Mouse (Mus musculus) embryonic facial prominence, embryonic 10.5 days (tissue): Measurements from ENCODE around the gene Rab24. TPM values are rescaled to one million over a fixed set of nuclear protein-coding genes. Genes with fewer than 3 reads are reported as not detected.

Experiments
- polyA plus RNA-seq: library from polyadenylated mRNA; unstranded; fragments of >200 nt; fragmentation: Nextera tagmentation; extraction: Ambion mirVana; gene quantifications from 2 replicates; pipeline ENCODE4 v1.2.1, GENCODE M21; 2016

Gene Rab24
- polyA plus RNA-seq, 1 experiment from 2014 or later, result 73.3 TPM

Other genes starting within 250 kb of the Rab24 start
- gene Uimc1, start 221.6 kb downstream of the Rab24 start, polyA plus RNA-seq, result 23.9 and 24.6 TPM in 2 replicates
- 26.4 and 29.4 TPM in 2 replicates for gene Zfp346, start 216.6 kb downstream of the Rab24 start, polyA plus RNA-seq
- not detected in 2 replicates for gene Gm17617, start 188.4 kb downstream of the Rab24 start, polyA plus RNA-seq
- gene Fgfr4, start 169.3 kb downstream of the Rab24 start, polyA plus RNA-seq, result 0.46 and 0.49 TPM in 2 replicates
- gene Nsd1, start 112.2 kb downstream of the Rab24 start, polyA plus RNA-seq, result 71.9 and 72.5 TPM in 2 replicates
- 460 and 481 TPM in 2 replicates for gene Prelid1, start 1.4 kb downstream of the Rab24 start, polyA plus RNA-seq
- 20.5 and 20.9 TPM in 2 replicates for gene Mxd3, start 7.9 kb upstream of the Rab24 start, polyA plus RNA-seq
- 101 and 110 TPM in 2 replicates for gene Lman2, start 40.8 kb upstream of the Rab24 start, polyA plus RNA-seq
- 0.54 and 0.97 TPM in 2 replicates for gene Rgs14, start 47.8 kb upstream of the Rab24 start, polyA plus RNA-seq
- not detected in 2 replicates for gene Slc34a1, start 76.2 kb upstream of the Rab24 start, polyA plus RNA-seq
- gene Pfn3, start 93.3 kb upstream of the Rab24 start, polyA plus RNA-seq, result not detected in 2 replicates
- gene F12, start 104.8 kb upstream of the Rab24 start, polyA plus RNA-seq, result 0.13 TPM in 1 of 2 replicates, not detected in the other
- gene Grk6, start 123.1 kb upstream of the Rab24 start, polyA plus RNA-seq, result 65.2 and 65.6 TPM in 2 replicates
- 0.54 TPM in 2 replicates for gene Prr7, start 142.3 kb upstream of the Rab24 start, polyA plus RNA-seq
- 412 and 419 TPM in 2 replicates for gene Dbn1, start 166.2 kb upstream of the Rab24 start, polyA plus RNA-seq
- gene Pdlim7, start 191.7 kb upstream of the Rab24 start, polyA plus RNA-seq, result 209 and 215 TPM in 2 replicates
- 3.6 and 4.2 TPM in 2 replicates for gene Dok3, start 207.3 kb upstream of the Rab24 start, polyA plus RNA-seq
- gene Ddx41, start 214.7 kb upstream of the Rab24 start, polyA plus RNA-seq, result 90.0 and 93.5 TPM in 2 replicates
- gene Fam193b, start 249.2 kb upstream of the Rab24 start, polyA plus RNA-seq, result 62.7 and 67.3 TPM in 2 replicates